8 mouse cellular contexts compared by ENCODE assay signal in the genomic region with DNA sequence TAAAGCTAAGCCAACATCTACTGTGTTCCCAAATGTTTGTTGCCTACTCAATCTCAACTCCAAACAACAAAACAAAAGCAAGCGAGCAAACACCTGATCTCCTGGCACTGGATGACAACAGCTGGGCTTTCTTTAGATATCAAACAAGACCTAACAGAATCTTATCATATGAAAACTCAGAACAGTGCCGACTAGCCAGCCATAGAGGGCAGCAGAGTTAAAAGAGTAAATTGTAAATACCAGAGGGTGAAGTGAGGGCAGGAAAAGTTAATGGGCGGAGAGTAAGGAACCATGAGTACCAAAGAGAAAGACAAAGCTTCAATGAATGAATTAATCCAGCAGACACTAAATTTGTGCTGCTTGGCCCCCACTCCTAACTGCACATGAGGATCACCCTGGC. TPM values are rescaled to one million over a fixed set of nuclear protein-coding genes. Genes with fewer than 3 reads are reported as not detected.
DNase-seq lines count a peak whose midpoint lies in the region; ATAC-seq and TF ChIP-seq lines count a peak whose summit lies in the region.

No protein-coding gene starts in this region.

- H3K27ac ChIP-seq in hindbrain, embryonic 11.5 days (ENCODE audit: low read depth, low read length) = no peak overlapping the region
- no peak overlapping the region for H3K27ac ChIP-seq in hindbrain, embryonic 16.5 days (ENCODE audit: low read depth, low read length)

- whole genome bisulfite sequencing in hindbrain, embryonic 11.5 days = 31% methylated on average over 3 of the region's 3 CpGs
- whole genome bisulfite sequencing in hindbrain, embryonic 16.5 days = 17% methylated on average over 3 of the region's 3 CpGs

- POLR2A ChIA-PET in Patski (lab: Charles Lee) = interaction anchor here (0.7 to 1.2 kb wide), 4 partner anchors 79 to 177 kb away, joined by 3 read pairs; no protein-coding TSS in a partner anchor

- H3K4me2 ChIP-seq in hindbrain, embryonic 11.5 days (replicated peaks; ENCODE audit: low read depth, low read length) = no peak overlapping the region
- H3K4me2 ChIP-seq in hindbrain, embryonic 16.5 days (ENCODE audit: low read length) = no peak overlapping the region

- H3K4me3 ChIP-seq in hindbrain, embryonic 11.5 days (ENCODE audit: low read depth, low read length) = no peak overlapping the region
- H3K4me3 ChIP-seq in hindbrain, embryonic 16.5 days (ENCODE audit: low read length) = no peak overlapping the region

- in situ Hi-C loops in Patski (cut with MboI; ENCODE audit: low pct_unique_long_range_greater_than_20kb) = loop anchor here (5.0 kb wide), 1 partner anchor 176 kb away; no protein-coding TSS in a partner anchor

- 0 out of 2 replicates have a peak, but pooled peaks cover 2% of the 10 kb centered on the region for H3K4me1 ChIP-seq in hindbrain, embryonic 11.5 days (replicated peaks; ENCODE audit: control insufficient read depth, insufficient read depth, low read length)
- H3K4me1 ChIP-seq in hindbrain, embryonic 16.5 days (ENCODE audit: control insufficient read depth, insufficient read depth, low read depth, low read length) = peaks cover 6% of the 10 kb centered on the region

- TF ChIP-seq CTCF in Patski (IDR thresholded peaks at IDR 0.05) = peak; percentile 85

- peak; percentile 62 for DNase-seq in hindbrain, embryonic 11.5 days (ENCODE audit: low spot score)
- no peak for DNase-seq in Patski (ENCODE audit: low read depth, low spot score)
- peak; percentile 67 to 70 for DNase-seq in cerebellum, postnatal 14 days
- DNase-seq in heart, adult 9 months (ENCODE audit: low spot score in 2 of 2) = peak; percentile 48 to 70
- DNase-seq in kidney, postnatal 14 days = peak; percentile 75
- DNase-seq in lung, postnatal 10 days = peak; percentile 81
- DNase-seq in spleen, adult 12 weeks (ENCODE audit: low spot score) = peak; percentile 21

- no peak overlapping the region for H3K9ac ChIP-seq in hindbrain, embryonic 11.5 days (ENCODE audit: low read depth, low read length)
- H3K9ac ChIP-seq in hindbrain, embryonic 16.5 days (ENCODE audit: low read depth, low read length) = no peak overlapping the region

- CTCF ChIA-PET in Patski (lab: Charles Lee) = interaction anchor here (0.7 to 5.0 kb wide), 24 partner anchors 10 to 183 kb away, joined by 3 to 68 read pairs (median 4); partner anchors contain the start of genes Dtl and Ints7

- no peaks in the 10 kb centered on the region for H3K27me3 ChIP-seq in hindbrain, embryonic 11.5 days (ENCODE audit: control insufficient read depth, insufficient read depth, low read length)
- no peaks in the 10 kb centered on the region for H3K27me3 ChIP-seq in hindbrain, embryonic 16.5 days (replicated peaks; ENCODE audit: control insufficient read depth, insufficient read depth, low read length)
- H3K27me3 ChIP-seq in Patski = no peaks in the 10 kb centered on the region

- no peaks in the 10 kb centered on the region for H3K9me3 ChIP-seq in hindbrain, embryonic 11.5 days (ENCODE audit: control insufficient read depth, low read length)
- H3K9me3 ChIP-seq in hindbrain, embryonic 16.5 days (ENCODE audit: control insufficient read depth, low read length) = no peaks in the 10 kb centered on the region

- no peak for ATAC-seq in hindbrain, embryonic 11.5 days (ENCODE audit: low FRiP score)
- no peak; the same call in 1 of the 2 replicates for ATAC-seq in hindbrain, embryonic 16.5 days
- peak; percentile 71 for ATAC-seq in Patski

- H3K36me3 ChIP-seq in hindbrain, embryonic 11.5 days (ENCODE audit: control insufficient read depth, insufficient read depth, low read length) = no peaks in the 10 kb centered on the region
- H3K36me3 ChIP-seq in hindbrain, embryonic 16.5 days (ENCODE audit: control insufficient read depth, insufficient read depth, low read length) = no peaks in the 10 kb centered on the region

RNA-seq across cellular contexts. Expression of gene Ppp2r5a, which starts 11.8 kb away (rescaled TPM):
- 13.1 and 16.6 TPM in 2 replicates for polyA plus RNA-seq in hindbrain, embryonic 11.5 days (2014; fragmentation: Nextera tagmentation; extraction: Ambion mirVana)
- polyA plus RNA-seq in hindbrain, embryonic 16.5 days (2015; fragmentation: Nextera tagmentation; extraction: Ambion mirVana) = 6.3 and 6.7 TPM in 2 replicates
- polyA plus RNA-seq in Patski (2021) = 83.6 TPM
